Mouse (Mus musculus): ENCODE results near the gene Osbpl3.

DNA sequence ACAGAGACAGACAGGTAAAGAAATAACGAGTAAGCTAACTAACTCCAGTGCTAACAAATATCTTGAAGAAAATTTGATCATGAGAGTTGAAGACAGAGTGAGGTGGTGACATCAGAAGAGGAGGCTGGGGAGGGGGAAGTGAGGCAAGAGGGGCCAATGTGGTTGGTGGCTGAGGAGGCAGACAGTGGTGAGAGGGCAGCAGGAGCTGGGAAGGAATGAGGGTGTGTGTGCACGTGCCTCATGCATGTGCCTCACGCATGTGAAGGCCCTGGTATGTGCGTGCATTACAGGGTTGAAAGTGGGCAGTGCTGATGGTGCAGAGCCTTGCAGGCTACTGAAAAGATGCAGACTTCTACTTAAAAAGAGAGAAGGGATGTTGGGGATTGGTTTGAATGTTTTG lies 149.4 kb downstream of the Osbpl3 start:
- no peak for TF ChIP-seq GATA1 (IDR thresholded peaks at IDR 0.05; ENCODE audit: low read length)
- TF ChIP-seq TAL1 (IDR thresholded peaks at IDR 0.05; ENCODE audit: low read length) = no peak
